Mouse (Mus musculus) liver, postnatal 0 days (tissue): ENCODE measurements around the gene Tbc1d24. TPM values are rescaled to one million over a fixed set of nuclear protein-coding genes. Genes with fewer than 3 reads are reported as not detected.

Experiments used
- ATAC-seq: fragments of 200-750 bp; cut with Nextera tagmentation; 2 replicates; pipeline ENCODE4 v1.8.0; 2017; ENCODE audit warnings: mild to moderate bottlenecking, moderate library complexity
- DNase-seq: peaks from one replicate; pipeline ENCODE4 v3.0.0-alpha.2; 2016
- H3K27ac ChIP-seq: fragments of 300-500 bp; sonication (generic); 2 replicates; pipeline ENCODE4 v1.5.1; 2014; ENCODE audit warnings: antibody characterized with exemption, moderate library complexity, mild to moderate bottlenecking, low read depth
- H3K27me3 ChIP-seq: fragments of 300-500 bp; sonication (generic); 2 replicates; pipeline ENCODE4 v1.6.1; 2014; ENCODE audit warnings: low read length, control low read depth, mixed read lengths; ENCODE audit not compliant: insufficient read depth
- H3K36me3 ChIP-seq: fragments of 300-500 bp; sonication (generic); replicated peaks from 2 replicates; pipeline ENCODE4 v1.6.1; 2014; ENCODE audit warnings: mild to moderate bottlenecking, control low read depth, low read length, moderate library complexity, mixed read lengths; ENCODE audit not compliant: insufficient read depth
- H3K4me1 ChIP-seq: fragments of 300-500 bp; sonication (generic); 2 replicates; pipeline ENCODE4 v1.6.1; 2014; ENCODE audit warnings: antibody characterized with exemption, mild to moderate bottlenecking, control low read depth; ENCODE audit not compliant: insufficient read depth
- H3K4me2 ChIP-seq: fragments of 300-500 bp; sonication (generic); 2 replicates; pipeline ENCODE4 v1.6.1; 2014; ENCODE audit warnings: low read depth, mild to moderate bottlenecking, low read length, moderate library complexity, mixed read lengths
- H3K4me3 ChIP-seq: fragments of 300-500 bp; sonication (generic); 2 replicates; pipeline ENCODE4 v1.5.1; 2014; ENCODE audit warnings: low read depth, low read length
- H3K9ac ChIP-seq: fragments of 300-500 bp; sonication (generic); replicated peaks from 2 replicates; pipeline ENCODE4 v1.6.1; 2014; ENCODE audit warnings: mild to moderate bottlenecking, moderate library complexity
- H3K9me3 ChIP-seq: fragments of 300-500 bp; sonication (generic); 2 replicates; pipeline ENCODE4 v1.6.1; 2016; ENCODE audit warnings: mild to moderate bottlenecking, control low read depth, low read length, mixed read lengths
- CTCF ChIP-seq: sonication (generic); IDR thresholded peaks from 2 replicates; pipeline ENCODE4 v1.5.1; 2016; ENCODE audit warnings: antibody characterized with exemption, low read depth
- EP300 ChIP-seq: IDR thresholded peaks from 2 replicates; pipeline ENCODE4 v1.6.1; 2016; ENCODE audit warnings: antibody characterized with exemption, low read depth, mild to moderate bottlenecking
- WGBS: fragments of 180-500 bp; shearing (Covaris S2); extraction: QIAGEN DNeasy Blood & Tissue Kit; methylation state at CpG from one replicate; pipeline ENCODE4 v1.1.7; 2014; ENCODE audit not compliant: insufficient replicate concordance; 5-methylcytosine and 5-hydroxymethylcytosine counted together
- polyA plus RNA-seq: library from polyadenylated mRNA; unstranded; fragments of >200 nt; fragmentation: Nextera tagmentation; extraction: Ambion mirVana; gene quantifications from 2 replicates; pipeline ENCODE4 v1.2.1, GENCODE M21; 2015

Gene Tbc1d24
- polyA plus RNA-seq, 1 experiment from 2014 or later: 4.2 TPM

GRCm38 (mm10) chr17:24243311-24243969 lies 38.1 kb upstream of the Tbc1d24 start:
- Histone ChIP-seq H3K9ac (no peak overlapping the region), H3K4me2 (no peak overlapping the region), H3K4me1 (no peaks in the 10 kb centered on the region), H3K27ac (no peak overlapping the region), H3K36me3 (peaks cover 87% of the 10 kb centered on the region), H3K9me3 (no peaks in the 10 kb centered on the region), H3K27me3 (no peaks in the 10 kb centered on the region), H3K4me3 (no peak overlapping the region)
- 89% methylated on average over 4 of the region's 4 CpGs for WGBS
- ATAC-seq: no peak
- TF ChIP-seq EP300 (no peak), CTCF (peak; percentile 88)
- peak; percentile 82 for DNase-seq

GRCm38 (mm10) chr17:24236921-24237320 lies 31.6 kb upstream of the Tbc1d24 start:
- TF ChIP-seq EP300: no peak
- no peak overlapping the region for H3K4me3 ChIP-seq
- H3K27me3 ChIP-seq: no peaks in the 10 kb centered on the region
- DNase-seq (no peak), ATAC-seq (no peak)
- no peak overlapping the region for H3K4me2 ChIP-seq
- H3K9ac ChIP-seq: no peak overlapping the region
- no peak overlapping the region for H3K27ac ChIP-seq
- peaks cover 97% of the 10 kb centered on the region for H3K36me3 ChIP-seq
- WGBS: 96% methylated on average over 7 of the region's 7 CpGs
- H3K4me1 ChIP-seq: no peaks in the 10 kb centered on the region
- no peaks in the 10 kb centered on the region for H3K9me3 ChIP-seq

GRCm38 (mm10) chr17:24236479-24236878 lies 31.1 kb upstream of the Tbc1d24 start:
- WGBS: 92% methylated on average over 1 of the region's 1 CpGs
- peaks cover 97% of the 10 kb centered on the region for H3K36me3 ChIP-seq
- no peaks in the 10 kb centered on the region for H3K27me3 ChIP-seq
- H3K9ac ChIP-seq: no peak overlapping the region
- TF ChIP-seq EP300 (no peak), CTCF (no peak)
- no peaks in the 10 kb centered on the region for H3K9me3 ChIP-seq
- H3K4me2 ChIP-seq: no peak overlapping the region
- DNase-seq (no peak), ATAC-seq (no peak)
- no peaks in the 10 kb centered on the region for H3K4me1 ChIP-seq
- no peak overlapping the region for H3K4me3 ChIP-seq
- no peak overlapping the region for H3K27ac ChIP-seq

- DNase-seq (no peak), ATAC-seq (no peak)
- Histone ChIP-seq H3K4me1 (peaks cover 18% of the 10 kb centered on the region), H3K9me3 (no peaks in the 10 kb centered on the region), H3K27ac (no peak overlapping the region), H3K27me3 (no peaks in the 10 kb centered on the region), H3K36me3 (peaks cover 94% of the 10 kb centered on the region), H3K4me3 (no peak overlapping the region), H3K4me2 (no peak overlapping the region), H3K9ac (no peak overlapping the region)
- TF ChIP-seq EP300: no peak
- no peak for TF ChIP-seq CTCF
- WGBS: 91% methylated on average over 7 of the region's 7 CpGs
Observed at GRCm38 (mm10) chr17:24227941-24228340, 22.6 kb upstream of the Tbc1d24 start.

GRCm38 (mm10) chr17:24226721-24227120 lies 21.4 kb upstream of the Tbc1d24 start:
- Histone ChIP-seq H3K4me2 (peak overlapping the region; percentile 33), H3K27ac (peak overlapping the region; percentile 84), H3K9ac (no peak overlapping the region; the same call in 1 of the 2 replicates), H3K36me3 (peaks cover 87% of the 10 kb centered on the region), H3K4me1 (peaks cover 21% of the 10 kb centered on the region), H3K9me3 (no peaks in the 10 kb centered on the region), H3K4me3 (no peak overlapping the region), H3K27me3 (no peaks in the 10 kb centered on the region)
- DNase-seq (no peak), ATAC-seq (peak; percentile 37)
- TF ChIP-seq EP300: no peak
- TF ChIP-seq CTCF: no peak
- WGBS: 84% methylated on average over 8 of the region's 8 CpGs

GRCm38 (mm10) chr17:24225851-24226250 lies 20.5 kb upstream of the Tbc1d24 start:
- H3K4me3 ChIP-seq: no peak overlapping the region
- H3K4me2 ChIP-seq: peak overlapping the region; percentile 33
- H3K9me3 ChIP-seq: no peaks in the 10 kb centered on the region
- H3K27me3 ChIP-seq: no peaks in the 10 kb centered on the region
- DNase-seq (no peak), ATAC-seq (peak; percentile 74)
- H3K9ac ChIP-seq: peak overlapping the region; percentile 55
- H3K27ac ChIP-seq: peak overlapping the region; percentile 84
- WGBS: 56% methylated on average over 5 of the region's 5 CpGs
- H3K4me1 ChIP-seq: peaks cover 25% of the 10 kb centered on the region
- peaks cover 79% of the 10 kb centered on the region for H3K36me3 ChIP-seq
- peak; percentile 86 for TF ChIP-seq EP300
- no peak for TF ChIP-seq CTCF

GRCm38 (mm10) chr17:24224741-24225140 lies 19.4 kb upstream of the Tbc1d24 start:
- Histone ChIP-seq H3K9ac (no peak overlapping the region), H3K27ac (peak overlapping the region; percentile 84; the same call in 1 of the 2 replicates), H3K4me1 (peaks cover 30% of the 10 kb centered on the region), H3K9me3 (no peaks in the 10 kb centered on the region), H3K36me3 (peaks cover 68% of the 10 kb centered on the region), H3K4me3 (no peak overlapping the region), H3K27me3 (no peaks in the 10 kb centered on the region), H3K4me2 (no peak overlapping the region)
- DNase-seq: no peak
- ATAC-seq: no peak
- 91% methylated on average over 10 of the region's 10 CpGs for WGBS
- TF ChIP-seq EP300: no peak
- no peak for TF ChIP-seq CTCF
